Mouse (Mus musculus) layer of hippocampus, postnatal 36 days (tissue): ENCODE measurements around the gene Olfr1471. TPM values are rescaled to one million over a fixed set of nuclear protein-coding genes. Genes with fewer than 3 reads are reported as not detected.
"Not testable (repeated sequence)": the region's sequence is repeated elsewhere in the genome, so short reads cannot be mapped to it uniquely, and the experiment has no call there.

Experiments
- DNase-seq, 2 experiments: peaks; one replicate each; pipeline ENCODE4 v3.0.0; 2022
- total RNA-seq, 2 experiments: library from RNA; stranded (reverse); gene quantifications; 2 replicates each; pipeline ENCODE4 v1.2.3; 2021

Olfr1471 gene
- not detected for total RNA-seq

DNA sequence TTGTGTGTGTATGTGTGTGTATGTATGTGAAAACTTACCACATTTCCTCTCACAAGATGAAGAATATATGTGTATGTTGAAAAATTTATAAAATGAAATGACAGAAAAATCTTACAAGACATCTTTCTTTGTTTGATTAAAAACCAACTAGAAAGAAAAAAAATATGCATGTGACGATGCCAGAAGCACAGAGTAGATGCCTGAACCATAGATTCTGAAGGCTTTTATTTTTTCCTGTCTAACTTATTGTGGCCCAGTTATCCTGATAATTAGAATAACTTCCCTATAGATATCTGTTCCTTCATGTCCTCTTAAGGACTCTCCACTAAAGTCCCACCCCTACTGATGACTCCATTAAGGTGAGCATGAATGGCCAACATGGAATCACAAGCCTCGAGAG is at the start of gene Olfr1471:
Olfr1471 (plus strand) TSS at position 301 of the 400 bp plus-strand sequence.
- not testable (repeated sequence) for DNase-seq

GRCm38 (mm10) chr19:13407549-13407948 is 35.7 kb upstream of the Olfr1471 start, which contains the start of gene Olfr1469:
Gene Olfr1469, plus strand, starts transcription at chr19:13407849.
- DNase-seq: no peak

GRCm38 (mm10) chr19:13455986-13456385 is 12.8 kb downstream of the Olfr1471 start, which contains the start of gene Olfr1472:
Gene Olfr1472, minus strand, starts transcription at chr19:13456086.
- DNase-seq: no peak

DNA sequence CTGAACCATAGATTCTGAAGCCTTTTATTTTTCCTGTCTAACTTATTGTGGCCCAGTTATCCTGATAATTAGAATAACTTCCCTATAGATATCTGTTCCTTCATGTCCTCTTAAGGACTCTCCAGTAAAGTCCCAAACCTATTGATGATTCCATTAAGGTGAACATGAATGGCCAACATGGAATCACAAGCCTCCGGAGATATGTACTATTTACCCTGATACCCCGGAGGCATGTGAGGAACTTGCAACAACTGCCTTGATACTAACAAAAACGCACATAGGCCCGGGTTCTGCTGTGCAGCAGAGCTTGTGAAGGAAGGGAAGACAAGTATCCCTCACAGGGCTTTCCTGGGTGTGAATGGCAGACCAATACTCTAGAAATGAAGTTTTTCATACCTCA is 26.1 kb downstream of the Olfr1471 start, which contains the start of gene Olfr1474:
Olfr1474 (plus strand) TSS at position 301 of the 400 bp plus-strand sequence.
- not testable (repeated sequence) for DNase-seq

GRCm38 (mm10) chr19:13480096-13480495 is 36.9 kb downstream of the Olfr1471 start, which contains the start of gene Olfr1475:
Gene Olfr1475, minus strand, starts transcription at chr19:13480196.
- DNase-seq: no peak

DNA sequence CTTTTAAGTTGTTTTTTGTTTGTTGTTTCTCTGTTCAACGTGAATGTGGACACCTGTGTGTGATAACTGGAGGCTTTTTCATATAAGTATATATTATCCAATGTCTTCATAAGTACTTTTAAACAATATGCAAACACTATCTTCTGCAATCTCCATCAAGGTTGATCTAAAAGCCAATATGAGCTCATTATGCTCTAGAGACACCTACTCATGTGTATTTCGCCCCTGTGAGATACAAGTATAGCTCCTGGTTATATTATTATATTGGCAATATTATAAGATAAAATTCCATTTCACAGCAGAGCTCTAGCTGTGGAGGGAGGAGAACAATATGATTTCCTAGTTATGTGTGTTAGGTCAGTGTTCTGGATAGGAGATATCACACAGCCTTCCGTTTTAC is 57.0 kb downstream of the Olfr1471 start, which contains the start of gene Olfr1477:
Olfr1477 (plus strand) TSS at position 301 of the 400 bp plus-strand sequence.
- DNase-seq: no peak

Other genes starting within 250 kb of the Olfr1471 start
- not detected for gene Olfr1463, start 212.1 kb upstream of the Olfr1471 start, total RNA-seq
- gene Olfr1465, start 127.9 kb upstream of the Olfr1471 start, total RNA-seq: not detected
- gene Olfr1466, start 104.5 kb upstream of the Olfr1471 start, total RNA-seq: not detected
- not detected for gene Olfr1467, start 81.2 kb upstream of the Olfr1471 start, total RNA-seq
- gene Olfr1469, start 35.6 kb upstream of the Olfr1471 start, total RNA-seq: not detected
- gene Olfr1472, start 12.7 kb downstream of the Olfr1471 start, total RNA-seq: not detected
- gene Olfr1474, start 26.2 kb downstream of the Olfr1471 start, total RNA-seq: not detected
- not detected for gene Olfr1475, start 36.8 kb downstream of the Olfr1471 start, total RNA-seq
- gene Olfr1477, start 57.1 kb downstream of the Olfr1471 start, total RNA-seq: not detected
- not detected for gene Olfr1480, start 84.5 kb downstream of the Olfr1471 start, total RNA-seq
- gene Olfr1484, start 140.1 kb downstream of the Olfr1471 start, total RNA-seq: not detected
- not detected for gene Olfr1487, start 174.0 kb downstream of the Olfr1471 start, total RNA-seq
- not detected for gene Olfr1489, start 188.2 kb downstream of the Olfr1471 start, total RNA-seq
- gene Olfr1490, start 207.7 kb downstream of the Olfr1471 start, total RNA-seq: not detected